Mouse (Mus musculus): ENCODE results near the gene Atg7. TPM values are rescaled to one million over a fixed set of nuclear protein-coding genes. Genes with fewer than 3 reads are reported as not detected.

The Atg7 gene
- total and polyA plus RNA-seq, 2 experiments from 2014 or later: 16.6 to 17.5 TPM

GRCm38 (mm10) chr6:114684407-114684806 is 41.5 kb downstream of the Atg7 start:
- no peaks in the 10 kb centered on the region for H3K27me3 ChIP-seq (ENCODE audit: insufficient read depth, low read length)
- DNase-seq (ENCODE audit: low spot score): no peak
- no peaks in the 10 kb centered on the region for H3K9me3 ChIP-seq (ENCODE audit: low read length)
- no peaks in the 10 kb centered on the region for H3K36me3 ChIP-seq (ENCODE audit: insufficient read depth, low read length)
- H3K4me1 ChIP-seq (ENCODE audit: insufficient read depth, low read length): no peaks in the 10 kb centered on the region
- ATAC-seq: no peak
- H3K4me2 ChIP-seq (ENCODE audit: low read depth, low read length): no peak overlapping the region
- H3K4me3 ChIP-seq (ENCODE audit: low read length): no peak overlapping the region
- no peak overlapping the region for H3K9ac ChIP-seq (replicated peaks; ENCODE audit: low read length)
- no peak for TF ChIP-seq CTCF (IDR thresholded peaks at IDR 0.05; ENCODE audit: low read depth)
- peak overlapping the region; percentile 26; the same call in 1 of the 2 replicates for H3K27ac ChIP-seq
- 59% methylated on average over 3 of the region's 3 CpGs for whole genome bisulfite sequencing

GRCm38 (mm10) chr6:114685412-114685811 is 42.5 kb downstream of the Atg7 start:
- Histone ChIP-seq H3K9me3 (ENCODE audit: low read length) (no peaks in the 10 kb centered on the region), H3K27me3 (ENCODE audit: insufficient read depth, low read length) (no peaks in the 10 kb centered on the region), H3K9ac (replicated peaks; ENCODE audit: low read length) (no peak overlapping the region), H3K4me1 (ENCODE audit: insufficient read depth, low read length) (0 out of 2 replicates have a peak, but pooled peaks cover 4% of the 10 kb centered on the region), H3K27ac (no peak overlapping the region), H3K4me3 (ENCODE audit: low read length) (no peak overlapping the region), H3K4me2 (ENCODE audit: low read depth, low read length) (no peak overlapping the region), H3K36me3 (ENCODE audit: insufficient read depth, low read length) (no peaks in the 10 kb centered on the region)
- 74% methylated on average over 1 of the region's 1 CpGs for WGBS
- no peak for ATAC-seq
- TF ChIP-seq CTCF (IDR thresholded peaks at IDR 0.05; ENCODE audit: low read depth): peak; percentile 59
- DNase-seq (ENCODE audit: low spot score): no peak

GRCm38 (mm10) chr6:114687035-114687434 is 44.1 kb downstream of the Atg7 start:
- WGBS: 94% methylated on average over 1 of the region's 1 CpGs
- Histone ChIP-seq H3K4me2 (ENCODE audit: low read depth, low read length) (no peak overlapping the region), H3K4me3 (ENCODE audit: low read length) (no peak overlapping the region)

GRCm38 (mm10) chr6:114690661-114691060 is 47.8 kb downstream of the Atg7 start:
- peak; percentile 19; the same call in 1 of the 2 replicates for ATAC-seq
- H3K4me1 ChIP-seq (ENCODE audit: insufficient read depth, low read length): peaks cover 8% of the 10 kb centered on the region; the same call in 1 of the 2 replicates
- H3K9ac ChIP-seq (replicated peaks; ENCODE audit: low read length): no peak overlapping the region
- H3K9me3 ChIP-seq (ENCODE audit: low read length): no peaks in the 10 kb centered on the region
- TF ChIP-seq CTCF (IDR thresholded peaks at IDR 0.05; ENCODE audit: low read depth): no peak
- peak overlapping the region; percentile 41; the same call in 1 of the 2 replicates for H3K27ac ChIP-seq
- DNase-seq (ENCODE audit: low spot score): peak; percentile 63
- no peaks in the 10 kb centered on the region for H3K27me3 ChIP-seq (ENCODE audit: insufficient read depth, low read length)
- no peak overlapping the region for H3K4me2 ChIP-seq (ENCODE audit: low read depth, low read length)
- 17% methylated on average over 2 of the region's 2 CpGs for WGBS
- no peaks in the 10 kb centered on the region for H3K36me3 ChIP-seq (ENCODE audit: insufficient read depth, low read length)
- no peak overlapping the region for H3K4me3 ChIP-seq (ENCODE audit: low read length)

More at GRCm38 (mm10) chr6:114687035-114687434, 44.1 kb downstream of the Atg7 start:
- DNase-seq (ENCODE audit: low spot score) (no peak), ATAC-seq (no peak)
- H3K9ac ChIP-seq (replicated peaks; ENCODE audit: low read length): no peak overlapping the region
- no peak for TF ChIP-seq CTCF (IDR thresholded peaks at IDR 0.05; ENCODE audit: low read depth)
- H3K27me3 ChIP-seq (ENCODE audit: insufficient read depth, low read length): no peaks in the 10 kb centered on the region
- H3K9me3 ChIP-seq (ENCODE audit: low read length): no peaks in the 10 kb centered on the region
- H3K27ac ChIP-seq: no peak overlapping the region
- H3K36me3 ChIP-seq (ENCODE audit: insufficient read depth, low read length): no peaks in the 10 kb centered on the region
- H3K4me1 ChIP-seq (ENCODE audit: insufficient read depth, low read length): peaks cover 8% of the 10 kb centered on the region; the same call in 1 of the 2 replicates

- ATAC-seq: peak; percentile 32; the same call in 1 of the 2 replicates
Observed at GRCm38 (mm10) chr6:114691530-114691929, 48.6 kb downstream of the Atg7 start.

GRCm38 (mm10) chr6:114692691-114693090 is 49.8 kb downstream of the Atg7 start:
- peak; percentile 72 for DNase-seq (ENCODE audit: low spot score)
- Histone ChIP-seq H3K9me3 (ENCODE audit: low read length) (no peaks in the 10 kb centered on the region), H3K9ac (replicated peaks; ENCODE audit: low read length) (no peak overlapping the region), H3K36me3 (ENCODE audit: insufficient read depth, low read length) (no peaks in the 10 kb centered on the region), H3K4me2 (ENCODE audit: low read depth, low read length) (no peak overlapping the region), H3K27ac (peak overlapping the region; percentile 62), H3K4me3 (ENCODE audit: low read length) (no peak overlapping the region), H3K4me1 (ENCODE audit: insufficient read depth, low read length) (peaks cover 8% of the 10 kb centered on the region; the same call in 1 of the 2 replicates), H3K27me3 (ENCODE audit: insufficient read depth, low read length) (no peaks in the 10 kb centered on the region)
- no peak for TF ChIP-seq CTCF (IDR thresholded peaks at IDR 0.05; ENCODE audit: low read depth)
- no peak; the same call in 1 of the 2 replicates for ATAC-seq
- 62% methylated on average over 10 of the region's 10 CpGs for WGBS

More at GRCm38 (mm10) chr6:114691530-114691929, 48.6 kb downstream of the Atg7 start:
- no peaks in the 10 kb centered on the region for H3K9me3 ChIP-seq (ENCODE audit: low read length)
- DNase-seq (ENCODE audit: low spot score): no peak
- H3K9ac ChIP-seq (replicated peaks; ENCODE audit: low read length): no peak overlapping the region
- H3K27me3 ChIP-seq (ENCODE audit: insufficient read depth, low read length): no peaks in the 10 kb centered on the region
- peaks cover 8% of the 10 kb centered on the region; the same call in 1 of the 2 replicates for H3K4me1 ChIP-seq (ENCODE audit: insufficient read depth, low read length)
- H3K36me3 ChIP-seq (ENCODE audit: insufficient read depth, low read length): no peaks in the 10 kb centered on the region
- H3K4me3 ChIP-seq (ENCODE audit: low read length): no peak overlapping the region
- WGBS: 68% methylated on average over 6 of the region's 6 CpGs
- no peak overlapping the region for H3K4me2 ChIP-seq (ENCODE audit: low read depth, low read length)
- TF ChIP-seq CTCF (IDR thresholded peaks at IDR 0.05; ENCODE audit: low read depth): no peak
- H3K27ac ChIP-seq: peak overlapping the region; percentile 41; the same call in 1 of the 2 replicates

All from hindbrain, postnatal 0 days (tissue).